Mouse (Mus musculus) testis, postnatal 14 days (tissue): ENCODE results near the gene Degs1.

ENCODE experiments used
- DNase-seq: peaks from one replicate; pipeline ENCODE4 v3.0.0; 2021; ENCODE audit warnings: low spot score

Degs1 gene

GRCm38 (mm10) chr1:182280577-182280976, 2.0 kb downstream of the Degs1 start:
- DNase-seq, result no peak

GRCm38 (mm10) chr1:182280046-182280445, 2.6 kb downstream of the Degs1 start:
- no peak for DNase-seq

- DNase-seq, result no peak
Observed at GRCm38 (mm10) chr1:182279436-182279835, 3.2 kb downstream of the Degs1 start.

GRCm38 (mm10) chr1:182275109-182275508, 7.5 kb downstream of the Degs1 start:
- DNase-seq, result no peak

- no peak for DNase-seq
Observed at GRCm38 (mm10) chr1:182271632-182272031, 11.0 kb downstream of the Degs1 start.

- DNase-seq, result no peak
Observed at GRCm38 (mm10) chr1:182271130-182271529, 11.5 kb downstream of the Degs1 start.

- DNase-seq, result no peak
Observed at GRCm38 (mm10) chr1:182268317-182268716, 14.3 kb downstream of the Degs1 start.

- no peak for DNase-seq
Observed at GRCm38 (mm10) chr1:182266028-182266525, 16.5 kb downstream of the Degs1 start.

- no peak for DNase-seq
Observed at GRCm38 (mm10) chr1:182256041-182256680, 26.4 kb downstream of the Degs1 start.

GRCm38 (mm10) chr1:182255031-182255430, 27.6 kb downstream of the Degs1 start:
- DNase-seq, result no peak

- DNase-seq, result no peak
Observed at GRCm38 (mm10) chr1:182254618-182255017, 28.0 kb downstream of the Degs1 start.

GRCm38 (mm10) chr1:182253756-182254534, 28.7 kb downstream of the Degs1 start:
- no peak for DNase-seq

GRCm38 (mm10) chr1:182252534-182253171, 30.0 kb downstream of the Degs1 start:
- no peak for DNase-seq

GRCm38 (mm10) chr1:182250734-182251133, 31.9 kb downstream of the Degs1 start:
- no peak for DNase-seq

- no peak for DNase-seq
Observed at GRCm38 (mm10) chr1:182249298-182249697, 33.3 kb downstream of the Degs1 start.

- no peak for DNase-seq
Observed at GRCm38 (mm10) chr1:182245003-182245402, 37.6 kb downstream of the Degs1 start.

- no peak for DNase-seq
Observed at GRCm38 (mm10) chr1:182238056-182238703, 44.4 kb downstream of the Degs1 start.

GRCm38 (mm10) chr1:182237386-182237785, 45.2 kb downstream of the Degs1 start:
- no peak for DNase-seq

- DNase-seq, result no peak
Observed at GRCm38 (mm10) chr1:182235174-182235573, 47.4 kb downstream of the Degs1 start.

GRCm38 (mm10) chr1:182229381-182229780, 53.2 kb downstream of the Degs1 start:
- no peak for DNase-seq

GRCm38 (mm10) chr1:182227141-182227963, 55.3 kb downstream of the Degs1 start:
- DNase-seq, result no peak
